Mouse (Mus musculus) hindbrain, embryonic 14.5 days (tissue): ENCODE results near the gene Slc39a1. TPM values are rescaled to one million over a fixed set of nuclear protein-coding genes. Genes with fewer than 3 reads are reported as not detected.

ENCODE experiments used
- ATAC-seq: fragments of 200-750 bp; cut with Nextera tagmentation; 2 replicates; pipeline ENCODE4 v1.8.0; 2017; ENCODE audit warnings: moderate number of reproducible peaks, mild to moderate bottlenecking, moderate TSS enrichment, moderate library complexity; ENCODE audit not compliant: low FRiP score
- DNase-seq: peaks from one replicate; pipeline ENCODE4 v3.0.0-alpha.2; 2015; ENCODE audit warnings: low spot score
- H3K27ac ChIP-seq: fragments of 300-500 bp; sonication (generic); 2 replicates; pipeline ENCODE4 v1.5.1; 2014; ENCODE audit warnings: mild to moderate bottlenecking, moderate library complexity
- H3K27me3 ChIP-seq: fragments of 300-500 bp; sonication (generic); 2 replicates; pipeline ENCODE4 v1.6.1; 2014; ENCODE audit warnings: mild to moderate bottlenecking, low read length, mixed read lengths; ENCODE audit not compliant: control insufficient read depth, insufficient read depth
- H3K36me3 ChIP-seq: fragments of 300-500 bp; sonication (generic); replicated peaks from 2 replicates; pipeline ENCODE4 v1.6.1; 2014; ENCODE audit not compliant: control insufficient read depth, insufficient read depth
- H3K4me1 ChIP-seq: fragments of 300-500 bp; sonication (generic); replicated peaks from 2 replicates; pipeline ENCODE4 v1.6.1; 2014; ENCODE audit warnings: antibody characterized with exemption, low read length, mixed read lengths; ENCODE audit not compliant: control insufficient read depth, insufficient read depth
- H3K4me2 ChIP-seq: fragments of 300-500 bp; sonication (generic); replicated peaks from 2 replicates; pipeline ENCODE4 v1.6.1; 2014; ENCODE audit warnings: mild to moderate bottlenecking, moderate library complexity
- H3K4me3 ChIP-seq: fragments of 300-500 bp; sonication (generic); replicated peaks from 2 replicates; pipeline ENCODE4 v1.5.1; 2014; ENCODE audit warnings: mild to moderate bottlenecking, low read length
- H3K9ac ChIP-seq: fragments of 300-500 bp; sonication (generic); 2 replicates; pipeline ENCODE4 v1.6.1; 2014
- H3K9me3 ChIP-seq: fragments of 300-500 bp; sonication (generic); 2 replicates; pipeline ENCODE4 v1.6.1; 2016; ENCODE audit warnings: low read length; ENCODE audit not compliant: control insufficient read depth
- WGBS: fragments of 180-500 bp; shearing (Covaris S2); extraction: QIAGEN DNeasy Blood & Tissue Kit; methylation state at CpG from one replicate; pipeline ENCODE4 v1.1.7; 2014; 5-methylcytosine and 5-hydroxymethylcytosine counted together
- polyA plus RNA-seq: library from polyadenylated mRNA; unstranded; fragments of >200 nt; fragmentation: Nextera tagmentation; extraction: Ambion mirVana; gene quantifications from 2 replicates; pipeline ENCODE4 v1.2.1, GENCODE M21; 2014

The Slc39a1 gene
- polyA plus RNA-seq, 1 experiment from 2014 or later: 48.0 TPM

DNA sequence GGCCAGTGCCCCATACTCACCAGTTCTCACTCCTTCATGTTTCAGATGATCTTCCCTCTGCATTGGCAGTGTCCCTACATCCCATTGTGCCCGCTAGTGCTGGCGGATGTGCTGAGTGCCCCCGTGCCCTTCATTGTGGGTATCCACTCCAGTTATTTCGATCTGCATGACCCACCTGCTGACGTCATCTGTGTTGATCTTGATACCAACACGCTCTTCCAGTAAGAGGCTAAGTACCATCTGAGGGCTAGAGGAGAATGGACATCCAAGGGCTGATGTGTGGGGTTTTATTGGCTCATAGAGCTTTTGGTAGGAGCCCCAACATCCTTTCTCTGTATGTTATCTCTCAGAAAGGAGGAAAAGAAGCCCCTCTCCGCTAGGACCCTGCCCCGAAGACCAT, 22.8 kb downstream of the Slc39a1 start:
- peaks cover 39% of the 10 kb centered on the region for H3K36me3 ChIP-seq
- ATAC-seq: no peak
- peaks cover 12% of the 10 kb centered on the region for H3K4me1 ChIP-seq
- no peak overlapping the region for H3K4me3 ChIP-seq
- no peak overlapping the region for H3K9ac ChIP-seq
- no peak overlapping the region for H3K4me2 ChIP-seq
- no peak overlapping the region for H3K27ac ChIP-seq
- no peaks in the 10 kb centered on the region for H3K9me3 ChIP-seq
- WGBS: 97% methylated on average over 8 of the region's 8 CpGs
- no peak for DNase-seq
- no peaks in the 10 kb centered on the region for H3K27me3 ChIP-seq

DNA sequence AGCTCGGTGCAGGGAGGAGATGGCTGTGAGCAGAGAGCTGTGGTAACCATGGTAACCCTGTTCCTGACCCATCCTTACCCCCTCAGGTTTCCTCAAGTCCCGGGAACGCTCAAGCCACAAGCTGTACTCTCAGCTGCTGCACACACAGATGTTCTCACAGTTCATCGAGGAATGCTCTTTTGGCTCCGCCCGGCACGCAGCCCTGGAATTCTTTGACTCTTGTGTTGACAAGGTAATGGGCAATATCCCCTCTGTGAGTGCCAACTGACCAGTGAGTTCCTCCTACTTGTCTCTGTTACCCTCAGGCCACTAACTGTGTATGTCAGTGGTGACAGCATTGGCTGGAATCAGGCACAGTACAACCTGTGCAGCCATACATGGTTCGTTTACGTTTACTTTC, 24.2 kb downstream of the Slc39a1 start:
- DNase-seq (no peak), ATAC-seq (no peak)
- no peaks in the 10 kb centered on the region for H3K9me3 ChIP-seq
- H3K36me3 ChIP-seq: peaks cover 53% of the 10 kb centered on the region
- 73% methylated on average over 9 of the region's 9 CpGs for WGBS
- H3K27ac ChIP-seq: no peak overlapping the region
- H3K4me2 ChIP-seq: no peak overlapping the region
- no peak overlapping the region for H3K9ac ChIP-seq
- H3K4me1 ChIP-seq: no peaks in the 10 kb centered on the region
- no peaks in the 10 kb centered on the region for H3K27me3 ChIP-seq
- no peak overlapping the region for H3K4me3 ChIP-seq

- no peak overlapping the region for H3K4me3 ChIP-seq
- no peak overlapping the region for H3K9ac ChIP-seq
- no peak overlapping the region for H3K4me2 ChIP-seq
- ATAC-seq (0 out of 2 replicates have a peak, but pooled peaks have one; percentile 7), DNase-seq (no peak)
- H3K27ac ChIP-seq: no peak overlapping the region
- no peaks in the 10 kb centered on the region for H3K9me3 ChIP-seq
- H3K4me1 ChIP-seq: no peaks in the 10 kb centered on the region
- WGBS: 94% methylated on average over 22 of the region's 22 CpGs
- H3K36me3 ChIP-seq: peaks cover 64% of the 10 kb centered on the region
- H3K27me3 ChIP-seq: no peaks in the 10 kb centered on the region
These were observed 25.9 kb downstream of the Slc39a1 start for GRCm38 (mm10) chr3:90273855-90274254.

DNA sequence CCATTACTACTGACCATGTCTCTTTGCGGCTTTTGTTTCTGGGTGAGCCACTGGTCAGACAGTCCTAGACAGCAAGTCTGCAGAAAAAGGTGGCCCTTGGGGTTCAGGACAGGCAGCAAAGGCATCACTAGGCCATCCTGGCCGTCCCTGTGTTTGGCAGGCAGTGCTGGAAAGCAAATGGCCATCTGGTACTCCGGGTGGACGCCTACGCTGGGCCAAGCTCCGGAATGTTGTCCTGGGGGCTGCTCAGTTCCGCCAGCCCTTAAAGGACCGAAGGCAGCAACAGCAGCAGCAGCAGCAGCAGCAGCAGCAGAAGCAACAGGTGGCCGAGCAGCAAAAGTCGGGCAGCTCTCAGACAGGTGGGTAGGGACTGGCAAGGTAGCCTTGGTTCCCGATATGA, 27.3 kb downstream of the Slc39a1 start:
- ATAC-seq: no peak

DNA sequence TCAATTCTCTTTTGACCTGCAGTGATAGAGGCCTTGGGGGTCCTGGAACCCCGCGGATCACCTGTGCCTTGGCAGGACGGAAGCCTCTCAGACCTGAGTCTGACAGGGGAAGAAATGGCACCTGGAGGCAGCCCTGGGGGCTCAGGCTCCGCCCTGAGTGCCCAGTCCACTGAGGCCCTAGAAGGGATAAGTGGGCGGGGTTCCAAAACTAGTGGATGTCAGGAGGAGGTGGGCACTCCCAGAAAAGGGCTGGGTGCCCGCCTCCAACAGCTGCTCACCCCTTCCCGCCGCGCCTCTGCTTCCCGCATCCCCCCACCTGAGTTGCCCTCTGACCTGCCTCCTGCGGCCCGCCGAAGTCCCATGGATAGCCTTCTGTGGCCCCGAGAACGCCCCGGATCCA, 28.9 kb downstream of the Slc39a1 start:
- WGBS: 44% methylated on average over 16 of the region's 16 CpGs
- no peak for DNase-seq
- H3K36me3 ChIP-seq: peaks cover 81% of the 10 kb centered on the region

More for the DNA sequence above, 27.3 kb downstream of the Slc39a1 start:
- Histone ChIP-seq H3K4me1 (no peaks in the 10 kb centered on the region), H3K36me3 (peaks cover 77% of the 10 kb centered on the region), H3K27me3 (no peaks in the 10 kb centered on the region), H3K4me3 (no peak overlapping the region), H3K4me2 (no peak overlapping the region), H3K9ac (no peak overlapping the region), H3K27ac (no peak overlapping the region), H3K9me3 (no peaks in the 10 kb centered on the region)
- no peak for DNase-seq
- 92% methylated on average over 11 of the region's 11 CpGs for WGBS

GRCm38 (mm10) chr3:90277793-90278192, 29.8 kb downstream of the Slc39a1 start:
- Histone ChIP-seq H3K4me3 (no peak overlapping the region), H3K27me3 (no peaks in the 10 kb centered on the region), H3K9ac (no peak overlapping the region), H3K4me1 (no peaks in the 10 kb centered on the region), H3K27ac (no peak overlapping the region), H3K4me2 (no peak overlapping the region), H3K36me3 (peaks cover 74% of the 10 kb centered on the region), H3K9me3 (no peaks in the 10 kb centered on the region)
- DNase-seq (no peak), ATAC-seq (no peak)
- WGBS: 95% methylated on average over 9 of the region's 9 CpGs

More for the DNA sequence above, 28.9 kb downstream of the Slc39a1 start:
- H3K4me2 ChIP-seq: no peak overlapping the region
- H3K27me3 ChIP-seq: no peaks in the 10 kb centered on the region
- ATAC-seq: no peak
- no peaks in the 10 kb centered on the region for H3K4me1 ChIP-seq
- no peak overlapping the region for H3K4me3 ChIP-seq
- no peaks in the 10 kb centered on the region for H3K9me3 ChIP-seq
- no peak overlapping the region for H3K9ac ChIP-seq
- no peak overlapping the region for H3K27ac ChIP-seq

GRCm38 (mm10) chr3:90278211-90278610, 30.2 kb downstream of the Slc39a1 start:
- Histone ChIP-seq H3K27me3 (no peaks in the 10 kb centered on the region), H3K9me3 (no peaks in the 10 kb centered on the region), H3K9ac (no peak overlapping the region), H3K4me1 (no peaks in the 10 kb centered on the region), H3K36me3 (peaks cover 70% of the 10 kb centered on the region), H3K27ac (no peak overlapping the region), H3K4me3 (no peak overlapping the region), H3K4me2 (no peak overlapping the region)
- ATAC-seq (no peak), DNase-seq (no peak)
- WGBS: 93% methylated on average over 10 of the region's 10 CpGs

- Histone ChIP-seq H3K36me3 (peaks cover 61% of the 10 kb centered on the region), H3K4me2 (no peak overlapping the region)
- no peak for DNase-seq
These were observed 31.2 kb downstream of the Slc39a1 start for GRCm38 (mm10) chr3:90279216-90279615.

DNA sequence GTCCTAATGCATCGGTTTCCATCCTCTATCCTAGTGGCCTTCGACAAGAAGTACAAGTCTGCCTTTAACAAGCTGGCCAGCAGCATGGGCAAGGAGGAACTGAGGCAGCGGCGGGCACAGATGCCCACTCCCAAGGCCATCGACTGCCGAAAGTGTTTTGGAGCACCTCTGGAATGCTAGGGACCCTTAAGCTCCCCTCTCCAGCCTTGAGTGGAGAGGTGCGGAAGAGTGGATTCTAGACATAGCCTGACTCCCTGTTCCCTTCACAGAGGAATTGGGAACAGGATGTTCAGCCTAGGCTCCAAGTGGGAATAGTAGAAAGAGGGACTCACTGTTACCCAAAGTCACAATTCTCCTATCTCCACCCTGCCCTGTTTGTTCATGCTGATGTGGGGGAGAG, 31.8 kb downstream of the Slc39a1 start:
- no peaks in the 10 kb centered on the region for H3K9me3 ChIP-seq
- no peak for DNase-seq
- H3K27me3 ChIP-seq: no peaks in the 10 kb centered on the region
- H3K27ac ChIP-seq: no peak overlapping the region
- no peaks in the 10 kb centered on the region for H3K4me1 ChIP-seq
- ATAC-seq: no peak
- H3K4me2 ChIP-seq: no peak overlapping the region
- H3K36me3 ChIP-seq: peaks cover 61% of the 10 kb centered on the region
- 96% methylated on average over 7 of the region's 7 CpGs for WGBS
- H3K9ac ChIP-seq: no peak overlapping the region
- no peak overlapping the region for H3K4me3 ChIP-seq

More at GRCm38 (mm10) chr3:90279216-90279615, 31.2 kb downstream of the Slc39a1 start:
- H3K4me3 ChIP-seq: no peak overlapping the region
- ATAC-seq: no peak
- no peak overlapping the region for H3K9ac ChIP-seq
- WGBS: 94% methylated on average over 9 of the region's 9 CpGs
- no peaks in the 10 kb centered on the region for H3K27me3 ChIP-seq
- no peaks in the 10 kb centered on the region for H3K9me3 ChIP-seq
- H3K4me1 ChIP-seq: no peaks in the 10 kb centered on the region
- no peak overlapping the region for H3K27ac ChIP-seq

DNA sequence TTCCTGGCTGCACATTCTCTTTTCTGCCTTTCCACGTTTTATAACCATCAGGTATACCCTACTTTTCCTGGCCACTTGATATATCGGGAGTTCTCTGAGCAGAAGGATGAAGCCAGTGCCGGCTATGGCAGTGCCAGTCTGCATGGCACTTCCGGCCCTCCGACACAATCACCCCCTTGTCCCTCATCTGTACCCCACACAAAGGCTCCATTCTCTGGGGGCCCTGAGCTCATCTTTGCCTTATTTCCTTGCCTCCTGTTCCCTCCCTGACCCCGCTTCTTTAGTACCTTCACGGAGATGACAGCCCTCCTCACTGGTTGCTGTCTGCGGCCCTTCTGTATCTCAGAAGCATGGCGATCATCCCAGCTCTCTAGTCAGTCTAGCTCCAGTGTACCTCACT, 32.7 kb downstream of the Slc39a1 start:
- no peaks in the 10 kb centered on the region for H3K4me1 ChIP-seq
- ATAC-seq: no peak
- WGBS: 90% methylated on average over 9 of the region's 9 CpGs
- no peak overlapping the region for H3K4me2 ChIP-seq
- no peak for DNase-seq
- H3K27me3 ChIP-seq: no peaks in the 10 kb centered on the region
- peaks cover 55% of the 10 kb centered on the region for H3K36me3 ChIP-seq
- no peak overlapping the region for H3K9ac ChIP-seq
- no peaks in the 10 kb centered on the region for H3K9me3 ChIP-seq
- no peak overlapping the region for H3K27ac ChIP-seq
- no peak overlapping the region for H3K4me3 ChIP-seq
